Mouse (Mus musculus): Measurements from ENCODE around the gene Sytl3.

The Sytl3 gene

GRCm38 (mm10) chr17:6773249-6773966 lies 114.5 kb downstream of the Sytl3 start:
- TF ChIP-seq GATA4 (IDR thresholded peaks at IDR 0.05; ENCODE audit: insufficient replicate concordance, low read length) = no peak

- TF ChIP-seq GATA4 (IDR thresholded peaks at IDR 0.05; ENCODE audit: insufficient replicate concordance, low read length) = no peak
Measured at GRCm38 (mm10) chr17:6775221-6775620, 116.3 kb downstream of the Sytl3 start.

- no peak for TF ChIP-seq GATA4 (IDR thresholded peaks at IDR 0.05; ENCODE audit: insufficient replicate concordance, low read length)
Measured at GRCm38 (mm10) chr17:6775671-6776070, 116.8 kb downstream of the Sytl3 start.

- TF ChIP-seq GATA4 (IDR thresholded peaks at IDR 0.05; ENCODE audit: insufficient replicate concordance, low read length) = no peak
Measured at GRCm38 (mm10) chr17:6776123-6776522, 117.2 kb downstream of the Sytl3 start.

- TF ChIP-seq GATA4 (IDR thresholded peaks at IDR 0.05; ENCODE audit: insufficient replicate concordance, low read length) = no peak
Measured at GRCm38 (mm10) chr17:6776576-6776975, 117.7 kb downstream of the Sytl3 start.

- TF ChIP-seq GATA4 (IDR thresholded peaks at IDR 0.05; ENCODE audit: insufficient replicate concordance, low read length) = no peak
Measured at GRCm38 (mm10) chr17:6777061-6777460, 118.2 kb downstream of the Sytl3 start.

GRCm38 (mm10) chr17:6777629-6778331 lies 118.9 kb downstream of the Sytl3 start:
- no peak for TF ChIP-seq GATA4 (IDR thresholded peaks at IDR 0.05; ENCODE audit: insufficient replicate concordance, low read length)

- TF ChIP-seq GATA4 (IDR thresholded peaks at IDR 0.05; ENCODE audit: insufficient replicate concordance, low read length) = no peak
Measured at GRCm38 (mm10) chr17:6778332-6778683, 119.4 kb downstream of the Sytl3 start.

- TF ChIP-seq GATA4 (IDR thresholded peaks at IDR 0.05; ENCODE audit: insufficient replicate concordance, low read length) = no peak
Measured at GRCm38 (mm10) chr17:6778771-6779509, 120.0 kb downstream of the Sytl3 start.

GRCm38 (mm10) chr17:6779632-6780031 lies 120.7 kb downstream of the Sytl3 start:
- no peak for TF ChIP-seq GATA4 (IDR thresholded peaks at IDR 0.05; ENCODE audit: insufficient replicate concordance, low read length)

GRCm38 (mm10) chr17:6780521-6781115 lies 121.7 kb downstream of the Sytl3 start:
- no peak for TF ChIP-seq GATA4 (IDR thresholded peaks at IDR 0.05; ENCODE audit: insufficient replicate concordance, low read length)

GRCm38 (mm10) chr17:6781273-6781672 lies 122.4 kb downstream of the Sytl3 start:
- no peak for TF ChIP-seq GATA4 (IDR thresholded peaks at IDR 0.05; ENCODE audit: insufficient replicate concordance, low read length)

GRCm38 (mm10) chr17:6782033-6782526 lies 123.2 kb downstream of the Sytl3 start:
- TF ChIP-seq GATA4 (IDR thresholded peaks at IDR 0.05; ENCODE audit: insufficient replicate concordance, low read length) = no peak

- TF ChIP-seq GATA4 (IDR thresholded peaks at IDR 0.05; ENCODE audit: insufficient replicate concordance, low read length) = no peak; the same call in 1 of the 2 replicates
Measured at GRCm38 (mm10) chr17:6782611-6783005, 123.7 kb downstream of the Sytl3 start, which contains the start of gene Ezr. Ezr (minus strand) TSS chr17:6782784.

- TF ChIP-seq GATA4 (IDR thresholded peaks at IDR 0.05; ENCODE audit: insufficient replicate concordance, low read length) = no peak; the same call in 1 of the 2 replicates
Measured at GRCm38 (mm10) chr17:6783006-6783661, 124.2 kb downstream of the Sytl3 start.

All from liver, adult (tissue).